9 mouse cellular contexts compared by ENCODE assay signal in genomic region chr11:118909814-118910201, GRCm38 (mm10). TPM values are rescaled to one million over a fixed set of nuclear protein-coding genes. Genes with fewer than 3 reads are reported as not detected.
DNase-seq lines count a peak whose midpoint lies in the region; ATAC-seq and TF ChIP-seq lines count a peak whose summit lies in the region.
"Had no signal": no experiment of that assay in that cellular context is flagged by ENCODE, and none has a peak within 500 bp of the region (broad histone marks: within the 10 kb centered on the region; RNA-seq: fewer than 3 reads in every experiment).

No protein-coding gene starts in this region.

- ATAC-seq in embryonic facial prominence, embryonic 15.5 days (ENCODE audit: insufficient number of reproducible peaks, low FRiP score, low TSS enrichment, low read depth): no peak
- ATAC-seq in limb, embryonic 14.5 days (ENCODE audit: low FRiP score, low read depth): no peak
- ATAC-seq: inflammation-experienced regulatory T-cells, adult 6 months had no signal

- no peak overlapping the region for H3K27ac ChIP-seq in testis, adult 2 months (ENCODE audit: control insufficient read depth, insufficient read depth, low read depth, low read length)
- H3K27ac ChIP-seq in embryonic facial prominence, embryonic 15.5 days (replicated peaks): no peak overlapping the region
- H3K27ac ChIP-seq in limb, embryonic 14.5 days (replicated peaks; ENCODE audit: low read depth, low read length): no peak overlapping the region

- no peaks in the 10 kb centered on the region for H3K36me3 ChIP-seq in testis, adult 2 months (ENCODE audit: control insufficient read depth, insufficient read depth, low read length)
- no peaks in the 10 kb centered on the region for H3K36me3 ChIP-seq in embryonic facial prominence, embryonic 15.5 days
- no peaks in the 10 kb centered on the region for H3K36me3 ChIP-seq in limb, embryonic 14.5 days (ENCODE audit: control insufficient read depth, insufficient read depth, low read length)

- WGBS in embryonic facial prominence, embryonic 15.5 days: 3% methylated on average over 13 of the region's 13 CpGs
- WGBS in limb, embryonic 14.5 days: under 1% methylated on average over 10 of the region's 13 CpGs

- TF ChIP-seq CTCF in testis, adult 2 months (IDR thresholded peaks at IDR 0.05; ENCODE audit: control insufficient read depth, insufficient read depth, insufficient replicate concordance, low read depth, low read length): no peak

- no peak for DNase-seq in testis, postnatal 10 days (ENCODE audit: low spot score)
- no peak for DNase-seq in limb, embryonic 14.5 days (ENCODE audit: low spot score)
- no peak for DNase-seq in ovary, postnatal 36 days (ENCODE audit: low spot score)
- no peak for DNase-seq in thymus, postnatal 36 days
- no peak for DNase-seq in lung, postnatal 25 days (ENCODE audit: low spot score)
- DNase-seq: adrenal gland, postnatal 14 days had no signal

- no peak overlapping the region for H3K9ac ChIP-seq in embryonic facial prominence, embryonic 15.5 days
- H3K9ac ChIP-seq in limb, embryonic 14.5 days (ENCODE audit: low read depth, low read length, severe bottlenecking): no peak overlapping the region

- H3K9me3 ChIP-seq in embryonic facial prominence, embryonic 15.5 days (replicated peaks): no peaks in the 10 kb centered on the region
- no peaks in the 10 kb centered on the region for H3K9me3 ChIP-seq in limb, embryonic 14.5 days (ENCODE audit: control insufficient read depth, low read length)

- no peak for TF ChIP-seq POLR2A in testis, adult 2 months (IDR thresholded peaks at IDR 0.05; ENCODE audit: control insufficient read depth, low read depth, low read length)
- no peak for TF ChIP-seq POLR2A in limb, embryonic 14.5 days (IDR thresholded peaks at IDR 0.05; ENCODE audit: borderline replicate concordance, extremely low read depth, insufficient read depth, insufficient read length)

- peak overlapping the region; percentile 92 for H3K4me2 ChIP-seq in embryonic facial prominence, embryonic 15.5 days (replicated peaks)
- H3K4me2 ChIP-seq in limb, embryonic 14.5 days (replicated peaks; ENCODE audit: low read depth, low read length, severe bottlenecking): peak overlapping the region; percentile 99

- H3K4me1 ChIP-seq in testis, adult 2 months (ENCODE audit: control insufficient read depth, insufficient read depth, low read length): peaks cover 15% of the 10 kb centered on the region
- peaks cover 27% of the 10 kb centered on the region for H3K4me1 ChIP-seq in embryonic facial prominence, embryonic 15.5 days
- H3K4me1 ChIP-seq in limb, embryonic 14.5 days (ENCODE audit: control insufficient read depth, insufficient read depth, low read length): peaks cover 23% of the 10 kb centered on the region

- peak overlapping the region; percentile 32; the same call in 1 of the 2 replicates for H3K4me3 ChIP-seq in testis, adult 2 months (ENCODE audit: control insufficient read depth, low read depth, low read length)
- peak overlapping the region; percentile 49 for H3K4me3 ChIP-seq in embryonic facial prominence, embryonic 15.5 days (replicated peaks)
- H3K4me3 ChIP-seq in limb, embryonic 14.5 days (replicated peaks; ENCODE audit: low read length): peak overlapping the region; percentile 48

- peaks cover 4% of the 10 kb centered on the region for H3K27me3 ChIP-seq in testis, adult 2 months (ENCODE audit: control insufficient read depth, insufficient read depth, low read length)
- H3K27me3 ChIP-seq in embryonic facial prominence, embryonic 15.5 days: peaks cover 73% of the 10 kb centered on the region
- H3K27me3 ChIP-seq in limb, embryonic 14.5 days (ENCODE audit: control insufficient read depth, insufficient read depth, low read length): peaks cover 41% of the 10 kb centered on the region

RNA-seq across cellular contexts. Expression of gene Rbfox3, which starts 1.6 kb away (rescaled TPM):
- polyA plus RNA-seq in testis, adult 2 months (2012; rRNA removed): 0.28 and 1.4 TPM in 2 replicates
- polyA plus RNA-seq in embryonic facial prominence, embryonic 15.5 days (2015; fragmentation: Nextera tagmentation; extraction: Ambion mirVana): 0.55 and 0.58 TPM in 2 replicates
- polyA plus RNA-seq in limb, embryonic 14.5 days (2012; rRNA removed): 0.26 and 0.43 TPM in 2 replicates
- 0.26 and 0.44 TPM in 2 replicates for polyA plus RNA-seq in limb, embryonic 14.5 days (2014; fragmentation: Nextera tagmentation; extraction: Ambion mirVana)
